In the genomic region with DNA sequence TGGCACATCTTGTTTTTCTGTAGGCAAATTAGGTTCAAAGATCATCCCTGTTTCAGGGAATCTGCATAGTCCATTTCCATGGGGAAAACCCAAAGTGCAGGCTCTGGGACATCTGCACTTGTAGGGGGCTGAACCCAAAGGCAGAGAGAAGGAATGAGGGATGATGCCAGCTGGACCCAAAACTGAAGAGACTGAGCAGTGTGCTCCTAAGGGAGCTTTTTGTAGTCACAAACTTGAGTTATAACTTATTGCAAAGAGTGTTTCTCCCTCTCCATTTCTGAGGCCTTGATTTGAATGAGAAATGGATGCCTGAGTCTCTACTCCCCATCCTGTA, we compare ENCODE assay signal across 21 mouse cellular contexts.
"Had no signal": no experiment of that assay in that cellular context is flagged by ENCODE, and none has a peak within 500 bp of the region (broad histone marks: within the 10 kb centered on the region; RNA-seq: fewer than 3 reads in every experiment).

No protein-coding gene starts in this region.

- DNase-seq: gastrocnemius, adult 2 months; gastrocnemius, postnatal 10 days; gastrocnemius, postnatal 25 days; kidney, adult 11 months; kidney, adult 2 months; kidney, adult 9 months; kidney, postnatal 14 days; kidney, postnatal 36 days; layer of hippocampus, adult 9-11 months; layer of hippocampus, postnatal 36 days had no signal

- ATAC-seq: hindbrain, postnatal 0 days; intestine, embryonic 16.5 days; liver, embryonic 12.5 days had no signal

- H3K27ac ChIP-seq: gastrocnemius, adult 2 months; hindbrain, embryonic 14.5 days; hindbrain, postnatal 0 days; kidney, embryonic 15.5 days; kidney, postnatal 0 days; limb, embryonic 13.5 days; limb, embryonic 15.5 days; liver, embryonic 12.5 days; liver, embryonic 14.5 days had no signal

- H3K27me3 ChIP-seq: heart, embryonic 12.5 days; liver, embryonic 12.5 days had no signal

- H3K4me1 ChIP-seq: liver, embryonic 12.5 days had no signal

- H3K4me3 ChIP-seq: gastrocnemius, adult 2 months; heart, embryonic 10.5 days; heart, embryonic 12.5 days; kidney, embryonic 15.5 days; limb, embryonic 13.5 days; limb, embryonic 15.5 days; liver, embryonic 12.5 days had no signal

- H3K9ac ChIP-seq: heart, embryonic 12.5 days; hindbrain, embryonic 14.5 days; kidney, embryonic 15.5 days; limb, embryonic 13.5 days; limb, embryonic 15.5 days; liver, embryonic 12.5 days; liver, embryonic 14.5 days had no signal

- H3K4me2 ChIP-seq: hindbrain, embryonic 14.5 days; kidney, embryonic 15.5 days; limb, embryonic 13.5 days; limb, embryonic 15.5 days; liver, embryonic 12.5 days had no signal

- H3K9me3 ChIP-seq: heart, embryonic 10.5 days; heart, embryonic 12.5 days; kidney, embryonic 15.5 days; limb, embryonic 13.5 days; limb, embryonic 15.5 days; liver, embryonic 12.5 days had no signal

- H3K36me3 ChIP-seq: heart, embryonic 10.5 days; heart, embryonic 12.5 days; kidney, embryonic 15.5 days; limb, embryonic 13.5 days; limb, embryonic 15.5 days; liver, embryonic 12.5 days had no signal
